Mouse (Mus musculus): ENCODE measurements around the gene Pphln1.

DNA sequence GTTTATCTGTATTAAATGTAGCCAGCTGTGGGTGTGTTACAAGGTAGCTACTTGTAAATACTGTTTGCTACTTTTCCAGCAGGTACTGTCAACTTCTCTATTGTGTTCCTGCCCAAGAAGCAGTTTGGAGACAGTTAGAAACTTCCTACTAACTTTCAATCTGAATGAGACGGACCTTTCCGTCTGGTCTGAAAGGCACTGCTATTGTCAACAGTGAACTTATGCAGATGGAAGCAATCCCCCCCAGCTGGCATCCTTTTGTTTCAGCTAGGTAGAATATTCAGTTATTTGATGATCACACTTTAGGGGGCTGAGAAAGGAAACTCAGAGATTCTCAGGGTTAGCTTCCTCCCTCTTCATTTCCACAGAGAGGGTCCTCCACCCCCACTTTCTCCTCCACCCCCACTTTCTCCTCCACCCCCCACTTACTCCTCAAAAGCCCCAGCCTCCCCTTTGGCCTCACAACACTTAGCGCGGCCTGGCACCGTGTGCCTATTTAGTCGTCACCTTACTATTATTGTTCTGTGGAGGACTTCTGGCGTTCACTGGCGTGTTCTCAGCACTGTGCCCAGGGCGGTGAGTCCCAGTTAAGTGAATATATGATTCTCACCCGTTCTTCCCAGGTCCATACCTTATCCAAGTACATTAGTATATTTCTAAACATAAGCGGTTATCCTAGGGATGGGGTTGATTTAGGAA is 123.1 kb downstream of the Pphln1 start:
- TF ChIP-seq POLR2A (IDR thresholded peaks at IDR 0.05; ENCODE audit: borderline replicate concordance, extremely low read depth, low read depth, low read length) (no peak), CTCF (IDR thresholded peaks at IDR 0.05; ENCODE audit: insufficient read depth, low read length) (no peak)
